Mouse (Mus musculus): ENCODE measurements around the gene Ranbp6. TPM values are rescaled to one million over a fixed set of nuclear protein-coding genes. Genes with fewer than 3 reads are reported as not detected.

The Ranbp6 gene
- polyA plus RNA-seq (2015; fragmentation: Nextera tagmentation; extraction: Ambion mirVana): 21.6 and 23.4 TPM in 2 replicates

DNA sequence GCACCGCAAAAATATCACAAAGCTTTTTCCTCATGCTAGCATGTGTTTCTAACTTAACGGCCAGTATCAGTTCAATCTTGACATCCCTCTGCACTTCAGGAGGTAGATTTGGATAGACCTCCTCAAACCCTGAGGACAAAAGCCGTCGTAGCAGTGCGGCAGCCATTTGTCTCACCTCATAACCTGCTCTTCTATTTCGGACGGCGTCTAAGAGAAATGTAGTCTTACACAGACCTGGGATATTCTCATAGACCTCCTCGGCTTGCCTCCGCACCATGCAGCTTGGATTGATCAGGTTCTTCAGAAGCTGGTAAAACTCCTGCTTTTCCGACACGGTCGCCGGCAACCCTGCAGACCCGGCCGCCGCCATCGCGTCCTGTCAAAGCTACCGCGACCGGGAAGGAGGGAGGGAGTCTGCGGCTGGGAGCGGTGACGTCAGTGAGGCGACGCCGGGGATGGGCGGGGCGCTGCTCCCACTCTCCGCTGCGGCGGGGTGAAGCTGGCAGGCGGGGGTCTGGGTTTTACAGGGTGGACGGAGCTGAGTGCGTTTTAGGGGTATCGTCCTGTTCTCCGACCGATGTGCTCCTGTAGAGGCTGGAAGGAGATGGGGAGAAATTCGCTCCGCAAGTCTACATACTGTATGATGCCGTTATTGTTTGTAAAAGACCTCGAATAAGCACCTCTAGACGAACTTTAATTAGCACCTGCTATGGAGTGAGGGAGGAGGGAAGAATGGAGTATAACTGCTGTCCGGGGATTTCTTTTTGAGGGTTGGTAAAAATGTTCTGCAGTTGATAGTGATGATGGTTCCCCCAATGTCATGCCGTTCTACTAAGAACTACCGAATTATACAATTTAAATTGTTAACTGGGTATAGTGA, at the start of gene Ranbp6:
Gene Ranbp6, minus strand, starts transcription at position 394 of the 880 bp plus-strand sequence.
- peak; percentile 97 for ATAC-seq (ENCODE audit: low FRiP score, low read depth)
- Histone ChIP-seq H3K9ac (peak within 1 kb of the TSS; percentile 78), H3K27me3 (0 out of 2 replicates have a peak, but pooled peaks cover 2% of the 10 kb centered on the region), H3K36me3 (peaks cover 32% of the 10 kb centered on the region), H3K4me1 (peaks cover 17% of the 10 kb centered on the region), H3K27ac (peak within 1 kb of the TSS; percentile 52; the same call in 1 of the 2 replicates), H3K4me2 (replicated peaks) (peak within 1 kb of the TSS; percentile 77), H3K9me3 (no peaks in the 10 kb centered on the region), H3K4me3 (peak within 1 kb of the TSS; percentile 79)
- 1% methylated on average over 47 of the region's 47 CpGs for WGBS

DNA sequence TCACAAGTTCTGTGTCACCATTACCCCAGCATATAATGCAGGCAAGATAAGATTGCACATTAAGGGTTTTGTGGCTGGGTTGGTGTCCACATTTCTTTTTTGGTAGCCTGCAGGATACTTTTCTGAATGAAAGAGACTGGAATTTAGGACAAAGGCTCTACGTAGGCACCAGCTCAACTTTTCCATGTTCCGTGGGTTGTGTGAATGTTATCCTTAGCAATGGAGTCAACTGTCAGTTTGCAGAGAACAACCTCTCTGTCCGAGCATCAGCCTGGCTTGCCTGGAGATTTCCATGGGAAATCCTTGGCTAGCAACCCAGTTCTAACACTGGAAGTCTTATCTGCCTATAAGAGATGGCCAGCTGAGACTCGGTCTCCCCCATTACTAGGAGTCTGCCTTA, 48.0 kb upstream of the Ranbp6 start:
- WGBS: 88% methylated on average over 4 of the region's 4 CpGs
- H3K4me2 ChIP-seq (replicated peaks): no peak overlapping the region
- ATAC-seq (ENCODE audit: low FRiP score, low read depth): no peak
- no peak overlapping the region for H3K9ac ChIP-seq
- no peaks in the 10 kb centered on the region for H3K27me3 ChIP-seq
- no peaks in the 10 kb centered on the region for H3K4me1 ChIP-seq
- no peak overlapping the region for H3K4me3 ChIP-seq
- no peaks in the 10 kb centered on the region for H3K36me3 ChIP-seq
- H3K27ac ChIP-seq: no peak overlapping the region
- no peaks in the 10 kb centered on the region for H3K9me3 ChIP-seq

DNA sequence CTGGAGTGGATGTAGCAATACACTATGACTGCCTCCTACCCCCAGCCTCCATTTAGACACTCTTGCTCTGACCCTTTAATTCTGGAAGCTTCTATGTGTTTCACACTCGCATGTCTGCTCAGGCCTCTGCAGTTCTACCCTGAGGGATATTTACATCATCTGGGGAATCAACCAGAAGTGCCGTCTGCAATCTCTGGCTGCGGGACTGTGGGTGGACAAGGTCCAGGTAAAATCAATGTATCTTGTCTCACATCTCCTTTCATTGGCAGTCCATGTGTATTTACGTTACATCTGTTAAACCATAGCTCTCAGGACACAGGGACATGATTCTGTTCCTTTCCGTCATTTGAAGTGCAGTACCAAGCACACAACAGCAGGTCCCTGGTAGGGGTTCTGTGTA, 44.5 kb upstream of the Ranbp6 start:
- ATAC-seq (ENCODE audit: low FRiP score, low read depth): no peak
- no peaks in the 10 kb centered on the region for H3K27me3 ChIP-seq
- no peak overlapping the region for H3K4me2 ChIP-seq (replicated peaks)
- H3K36me3 ChIP-seq: no peaks in the 10 kb centered on the region
- H3K27ac ChIP-seq: no peak overlapping the region
- no peaks in the 10 kb centered on the region for H3K4me1 ChIP-seq
- H3K9ac ChIP-seq: no peak overlapping the region
- no peak overlapping the region for H3K4me3 ChIP-seq
- no peaks in the 10 kb centered on the region for H3K9me3 ChIP-seq
- WGBS: 87% methylated on average over 5 of the region's 5 CpGs

DNA sequence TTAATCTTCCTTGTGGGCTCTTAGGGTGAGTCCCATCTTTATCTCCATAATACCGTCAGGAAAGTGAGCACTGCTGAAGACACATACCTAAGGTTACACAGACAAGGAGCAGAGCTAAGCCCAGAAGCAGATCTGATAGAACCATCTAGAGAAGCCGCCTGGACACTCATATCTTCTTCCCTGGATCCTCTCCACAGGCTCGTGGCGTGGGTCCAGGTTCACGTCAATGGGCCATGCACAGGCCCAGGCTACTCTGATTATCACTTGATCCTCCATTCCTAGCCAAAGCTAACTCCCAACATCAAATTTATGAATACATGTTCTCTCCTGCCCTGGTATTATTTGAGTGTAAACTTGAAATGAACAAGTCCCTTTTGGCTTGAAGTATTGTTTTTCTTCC, 40.9 kb upstream of the Ranbp6 start:
- H3K4me3 ChIP-seq: no peak overlapping the region
- H3K9me3 ChIP-seq: no peaks in the 10 kb centered on the region
- H3K4me1 ChIP-seq: no peaks in the 10 kb centered on the region
- no peaks in the 10 kb centered on the region for H3K27me3 ChIP-seq
- WGBS: 90% methylated on average over 5 of the region's 5 CpGs
- no peak overlapping the region for H3K9ac ChIP-seq
- no peak for ATAC-seq (ENCODE audit: low FRiP score, low read depth)
- no peaks in the 10 kb centered on the region for H3K36me3 ChIP-seq
- no peak overlapping the region for H3K27ac ChIP-seq
- no peak overlapping the region for H3K4me2 ChIP-seq (replicated peaks)

DNA sequence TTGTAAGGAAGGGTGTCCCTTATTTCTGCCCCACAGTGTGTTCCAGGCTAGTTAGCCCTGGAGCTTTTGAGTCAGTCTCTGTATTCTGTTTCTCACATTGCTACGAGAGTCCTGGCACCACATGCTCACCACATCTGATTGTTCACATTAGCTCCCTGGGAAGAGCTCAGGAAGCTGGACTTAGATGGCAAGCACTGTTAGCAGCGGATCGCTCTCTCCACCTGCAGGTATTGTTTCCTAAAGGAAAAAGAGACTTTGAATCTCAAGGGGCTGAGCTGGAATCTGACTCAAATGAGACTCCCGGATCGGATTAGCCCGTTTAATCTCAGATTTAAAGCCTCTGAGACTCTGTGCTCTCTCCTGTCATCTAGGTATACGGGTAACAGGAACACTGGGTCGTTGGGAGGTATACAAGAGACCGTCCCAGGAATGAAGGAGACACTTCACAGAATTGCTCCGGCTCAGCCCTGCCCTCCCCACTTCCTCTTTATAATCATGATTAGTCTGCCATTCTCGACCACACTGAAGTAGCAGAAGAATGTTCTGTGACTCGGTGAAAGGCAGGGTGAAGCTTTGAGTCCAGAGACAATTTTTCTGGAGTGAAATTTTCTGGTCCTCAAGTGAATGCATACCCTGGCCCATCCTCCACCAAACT, 38.4 kb upstream of the Ranbp6 start:
- H3K27me3 ChIP-seq: no peaks in the 10 kb centered on the region
- H3K4me2 ChIP-seq (replicated peaks): no peak overlapping the region
- 52% methylated on average over 12 of the region's 12 CpGs for WGBS
- H3K4me3 ChIP-seq: no peak overlapping the region
- H3K27ac ChIP-seq: no peak overlapping the region
- no peaks in the 10 kb centered on the region for H3K36me3 ChIP-seq
- H3K4me1 ChIP-seq: no peaks in the 10 kb centered on the region
- no peak for ATAC-seq (ENCODE audit: low FRiP score, low read depth)
- H3K9ac ChIP-seq: no peak overlapping the region
- no peaks in the 10 kb centered on the region for H3K9me3 ChIP-seq

DNA sequence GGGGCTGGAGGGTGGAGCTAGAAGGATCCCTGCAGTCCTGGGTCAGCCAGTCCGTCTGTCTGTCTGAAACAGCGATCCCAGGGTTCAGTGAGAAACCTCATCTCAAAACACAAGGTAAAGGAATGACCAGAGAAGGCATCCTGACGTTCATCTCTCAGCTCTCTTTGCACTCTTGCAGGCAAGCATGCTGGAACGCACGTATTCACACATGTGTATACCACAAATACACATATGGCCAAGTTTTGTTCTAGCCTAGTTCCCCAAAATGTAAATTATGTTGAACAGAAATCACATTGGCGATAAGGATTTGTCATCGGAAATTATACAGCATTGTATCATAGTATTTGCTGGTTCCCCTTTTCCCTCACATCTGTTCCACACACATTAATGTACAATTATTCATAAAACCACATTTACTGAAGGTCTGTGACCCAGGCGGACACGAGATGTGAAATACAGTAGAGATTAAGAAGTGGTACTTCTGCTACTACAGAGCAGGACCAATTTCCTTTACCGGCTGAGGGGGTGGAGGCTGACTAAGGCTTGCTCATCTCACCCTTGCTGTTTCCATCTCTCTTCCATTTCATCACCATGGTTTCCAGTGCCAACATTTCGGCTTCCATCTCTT, 37.3 kb upstream of the Ranbp6 start:
- no peak for ATAC-seq (ENCODE audit: low FRiP score, low read depth)
- no peak overlapping the region for H3K9ac ChIP-seq
- H3K27me3 ChIP-seq: no peaks in the 10 kb centered on the region
- WGBS: 76% methylated on average over 11 of the region's 11 CpGs
- no peaks in the 10 kb centered on the region for H3K36me3 ChIP-seq
- no peak overlapping the region for H3K4me3 ChIP-seq
- H3K27ac ChIP-seq: no peak overlapping the region
- H3K4me1 ChIP-seq: no peaks in the 10 kb centered on the region
- H3K9me3 ChIP-seq: no peaks in the 10 kb centered on the region
- no peak overlapping the region for H3K4me2 ChIP-seq (replicated peaks)

DNA sequence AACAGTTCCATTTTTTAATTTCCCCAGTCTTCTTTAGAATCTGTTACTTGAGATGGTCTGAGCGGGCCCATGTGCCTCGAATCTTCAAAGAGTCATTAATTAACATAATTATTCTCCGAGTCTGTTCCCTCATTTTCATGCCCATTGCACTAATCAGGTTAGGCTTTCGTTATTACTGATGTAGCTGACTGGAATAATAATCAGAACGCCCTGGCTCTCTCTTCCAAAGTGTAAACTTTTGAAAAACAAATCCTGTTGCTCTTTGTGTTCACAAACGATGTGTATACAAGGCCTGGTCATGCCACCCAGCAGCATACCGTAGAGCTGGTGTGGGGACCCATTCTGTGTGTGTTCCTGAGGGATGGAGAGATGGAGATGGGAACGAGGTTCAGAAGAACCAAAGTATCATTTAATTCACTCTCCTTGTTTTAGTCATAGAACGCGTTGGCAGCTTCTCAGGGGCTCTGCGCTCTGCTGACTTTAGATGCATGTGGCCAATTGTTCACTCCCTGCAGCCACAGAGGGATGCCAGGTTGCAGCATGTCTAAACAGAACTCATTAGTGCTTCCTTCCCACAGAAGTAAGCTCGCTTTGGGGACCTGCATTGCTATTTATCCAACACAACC, 31.4 kb upstream of the Ranbp6 start:
- no peak overlapping the region for H3K9ac ChIP-seq
- H3K36me3 ChIP-seq: no peaks in the 10 kb centered on the region
- H3K4me3 ChIP-seq: no peak overlapping the region
- no peaks in the 10 kb centered on the region for H3K27me3 ChIP-seq
- H3K9me3 ChIP-seq: no peaks in the 10 kb centered on the region
- ATAC-seq (ENCODE audit: low FRiP score, low read depth): no peak
- H3K4me1 ChIP-seq: peaks cover 16% of the 10 kb centered on the region
- no peak overlapping the region for H3K4me2 ChIP-seq (replicated peaks)
- no peak overlapping the region; the same call in 1 of the 2 replicates for H3K27ac ChIP-seq
- WGBS: 56% methylated on average over 12 of the region's 12 CpGs

DNA sequence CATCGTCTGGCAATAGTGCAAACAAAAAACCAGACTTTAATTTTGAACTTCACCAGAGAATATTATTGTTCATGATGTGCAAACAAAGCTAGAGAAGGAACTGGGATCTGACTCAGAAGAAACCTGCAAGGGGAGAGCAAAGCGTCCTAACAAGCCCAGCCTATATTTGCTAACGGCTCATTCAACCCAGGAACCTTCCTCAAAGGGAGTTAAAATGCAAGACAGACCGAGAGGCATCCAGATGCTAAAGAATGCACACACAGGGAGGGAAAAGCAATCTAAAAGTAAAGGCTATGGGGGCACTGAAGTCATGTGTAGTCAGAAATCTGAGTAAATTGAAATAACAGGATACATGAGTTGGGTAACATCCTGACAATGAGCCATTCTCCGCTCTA, 30.9 kb upstream of the Ranbp6 start:
- no peak overlapping the region for H3K4me2 ChIP-seq (replicated peaks)
- ATAC-seq (ENCODE audit: low FRiP score, low read depth): no peak

DNA sequence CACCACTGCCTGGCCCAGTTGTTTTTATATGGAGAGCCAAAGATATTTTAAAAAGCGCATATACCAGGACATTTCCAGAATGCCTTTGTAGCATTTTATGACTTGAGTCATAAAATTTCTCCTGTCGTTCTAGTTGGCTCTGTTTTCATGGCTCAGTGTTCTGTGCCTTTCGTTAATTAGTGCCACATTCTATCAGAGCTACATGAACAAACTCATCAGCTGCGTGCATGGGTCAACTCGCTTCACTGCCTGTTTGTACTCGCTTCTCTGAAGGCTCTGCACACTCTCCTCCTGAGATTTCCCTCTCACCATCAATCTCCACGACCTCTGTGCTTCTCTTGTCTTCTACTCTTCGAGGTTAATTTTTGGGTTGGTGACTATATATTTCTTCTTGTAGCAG, 30.2 kb upstream of the Ranbp6 start:
- Histone ChIP-seq H3K4me2 (replicated peaks) (no peak overlapping the region), H3K9me3 (no peaks in the 10 kb centered on the region), H3K4me1 (peaks cover 16% of the 10 kb centered on the region), H3K27me3 (no peaks in the 10 kb centered on the region), H3K4me3 (no peak overlapping the region), H3K27ac (peak overlapping the region; percentile 12; the same call in 1 of the 2 replicates), H3K36me3 (no peaks in the 10 kb centered on the region), H3K9ac (no peak overlapping the region)
- no peak for ATAC-seq (ENCODE audit: low FRiP score, low read depth)
- WGBS: 42% methylated on average over 8 of the region's 8 CpGs

More for the DNA sequence above, 30.9 kb upstream of the Ranbp6 start:
- H3K27me3 ChIP-seq: no peaks in the 10 kb centered on the region
- no peak overlapping the region for H3K4me3 ChIP-seq
- WGBS: 33% methylated on average over 5 of the region's 5 CpGs
- H3K9ac ChIP-seq: no peak overlapping the region
- H3K27ac ChIP-seq: peak overlapping the region; percentile 12
- peaks cover 16% of the 10 kb centered on the region for H3K4me1 ChIP-seq
- no peaks in the 10 kb centered on the region for H3K36me3 ChIP-seq
- no peaks in the 10 kb centered on the region for H3K9me3 ChIP-seq

DNA sequence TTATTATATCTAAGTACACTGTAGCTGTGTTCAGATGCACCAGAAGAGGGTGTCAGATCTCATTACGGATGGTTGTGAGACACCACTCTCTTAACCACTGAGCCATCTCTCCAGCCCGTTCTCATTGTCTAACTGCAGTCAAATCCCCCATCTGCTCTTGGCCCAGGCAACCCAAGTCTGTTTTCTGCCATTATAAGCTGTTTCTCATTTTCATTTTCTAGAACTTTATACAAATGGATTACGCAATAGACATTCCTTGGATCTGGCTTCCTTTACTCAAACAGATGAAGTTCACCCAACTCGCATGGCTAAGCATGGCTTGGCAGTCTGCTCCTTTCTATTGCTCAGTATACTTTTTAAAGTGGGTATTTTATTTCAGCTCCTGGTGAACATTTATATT, 27.9 kb upstream of the Ranbp6 start:
- Histone ChIP-seq H3K9ac (no peak overlapping the region), H3K4me1 (peaks cover 20% of the 10 kb centered on the region), H3K27ac (no peak overlapping the region), H3K9me3 (no peaks in the 10 kb centered on the region), H3K27me3 (no peaks in the 10 kb centered on the region), H3K4me2 (replicated peaks) (no peak overlapping the region), H3K4me3 (no peak overlapping the region), H3K36me3 (no peaks in the 10 kb centered on the region)
- ATAC-seq (ENCODE audit: low FRiP score, low read depth): no peak
- WGBS: 87% methylated on average over 4 of the region's 4 CpGs

DNA sequence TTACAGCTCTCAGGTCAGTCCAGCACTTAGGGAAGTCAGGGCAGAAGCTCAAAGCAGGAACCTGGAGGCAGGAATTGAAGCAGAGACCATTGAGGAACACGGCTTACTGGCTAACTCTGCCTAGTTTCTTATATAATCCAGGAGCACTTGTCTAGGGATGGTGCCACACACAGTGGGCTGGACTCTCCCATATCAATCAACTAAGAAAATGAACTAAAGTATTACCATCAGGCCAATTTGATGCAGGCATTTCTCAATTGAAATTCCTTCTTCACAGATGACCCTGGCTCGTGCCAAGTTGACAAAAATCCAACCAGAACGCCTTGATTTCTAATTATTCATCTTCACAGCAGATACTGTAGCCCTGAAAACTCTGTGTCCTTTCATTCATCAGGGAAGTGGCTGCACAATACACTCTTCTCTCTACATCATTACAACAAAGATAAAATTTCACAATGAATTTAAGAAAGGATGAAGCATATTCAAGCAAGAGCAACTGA, 25.9 kb upstream of the Ranbp6 start:
- Histone ChIP-seq H3K4me1 (peaks cover 12% of the 10 kb centered on the region), H3K36me3 (no peaks in the 10 kb centered on the region), H3K9me3 (no peaks in the 10 kb centered on the region), H3K4me3 (no peak overlapping the region), H3K4me2 (replicated peaks) (no peak overlapping the region), H3K9ac (no peak overlapping the region), H3K27me3 (no peaks in the 10 kb centered on the region), H3K27ac (no peak overlapping the region)
- WGBS: 83% methylated on average over 3 of the region's 3 CpGs
- ATAC-seq (ENCODE audit: low FRiP score, low read depth): no peak

DNA sequence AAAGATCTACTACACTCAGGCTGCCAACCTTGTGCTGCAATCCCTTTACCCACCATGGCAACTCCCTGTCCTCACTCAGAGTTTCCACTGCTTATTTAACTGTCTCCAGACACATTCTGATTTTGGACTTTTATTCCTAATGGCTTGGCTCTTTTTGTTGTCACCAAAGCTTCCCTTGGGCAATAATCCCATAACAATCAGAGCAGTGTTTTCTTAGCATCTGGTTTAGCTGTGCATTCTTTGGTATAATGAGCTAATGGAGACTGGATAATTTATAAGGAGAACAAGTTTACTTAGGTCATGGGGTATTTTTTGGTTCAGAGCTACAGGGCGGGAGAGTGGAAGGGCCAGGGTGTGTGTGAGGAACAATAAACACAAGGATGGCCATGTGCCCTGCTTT, 25.4 kb upstream of the Ranbp6 start:
- no peak overlapping the region for H3K4me3 ChIP-seq
- H3K9ac ChIP-seq: no peak overlapping the region
- peaks cover 8% of the 10 kb centered on the region for H3K4me1 ChIP-seq
- no peaks in the 10 kb centered on the region for H3K36me3 ChIP-seq
- H3K27me3 ChIP-seq: no peaks in the 10 kb centered on the region
- ATAC-seq (ENCODE audit: low FRiP score, low read depth): no peak
- WGBS: 47% methylated on average over 1 of the region's 1 CpGs
- no peaks in the 10 kb centered on the region for H3K9me3 ChIP-seq
- H3K4me2 ChIP-seq (replicated peaks): no peak overlapping the region
- no peak overlapping the region for H3K27ac ChIP-seq
